Mouse (Mus musculus) hindbrain, embryonic 15.5 days (tissue): ENCODE results near the gene Nxph3. TPM values are rescaled to one million over a fixed set of nuclear protein-coding genes. Genes with fewer than 3 reads are reported as not detected.

Experiments used
- ATAC-seq: fragments of 200-750 bp; cut with Nextera tagmentation; 2 replicates; pipeline ENCODE4 v1.8.0; 2017; ENCODE audit warnings: low read depth, moderate number of reproducible peaks, moderate TSS enrichment; ENCODE audit not compliant: low FRiP score
- H3K27ac ChIP-seq: fragments of 300-500 bp; sonication (generic); replicated peaks from 2 replicates; pipeline ENCODE4 v1.5.1; 2015; ENCODE audit warnings: mild to moderate bottlenecking, inconsistent platforms
- H3K27me3 ChIP-seq: fragments of 300-500 bp; sonication (generic); 2 replicates; pipeline ENCODE4 v1.6.1; 2015; ENCODE audit warnings: control low read depth, inconsistent platforms
- H3K36me3 ChIP-seq: fragments of 300-500 bp; sonication (generic); 2 replicates; pipeline ENCODE4 v1.6.1; 2015; ENCODE audit warnings: control low read depth, inconsistent platforms
- H3K4me1 ChIP-seq: fragments of 300-500 bp; sonication (generic); replicated peaks from 2 replicates; pipeline ENCODE4 v1.6.1; 2015; ENCODE audit warnings: control low read depth, inconsistent platforms
- H3K4me2 ChIP-seq: fragments of 300-500 bp; sonication (generic); 2 replicates; pipeline ENCODE4 v1.6.1; 2015; ENCODE audit warnings: moderate library complexity, mild to moderate bottlenecking, inconsistent platforms
- H3K4me3 ChIP-seq: fragments of 300-500 bp; sonication (generic); 2 replicates; pipeline ENCODE4 v1.5.1; 2015; ENCODE audit warnings: mild to moderate bottlenecking, inconsistent platforms
- H3K9ac ChIP-seq: fragments of 300-500 bp; sonication (generic); 2 replicates; pipeline ENCODE4 v1.6.1; 2015; ENCODE audit warnings: inconsistent platforms
- H3K9me3 ChIP-seq: fragments of 300-500 bp; sonication (generic); 2 replicates; pipeline ENCODE4 v1.6.1; 2016; ENCODE audit warnings: control low read depth, inconsistent platforms
- WGBS: fragments of 180-500 bp; shearing (Covaris S2); methylation state at CpG from one replicate; pipeline ENCODE4 v1.1.7; 2015; 5-methylcytosine and 5-hydroxymethylcytosine counted together
- polyA plus RNA-seq: library from polyadenylated mRNA; unstranded; fragments of >200 nt; fragmentation: Nextera tagmentation; extraction: Ambion mirVana; gene quantifications from 2 replicates; pipeline ENCODE4 v1.2.1, GENCODE M21; 2015

Gene Nxph3
- polyA plus RNA-seq, 1 experiment from 2014 or later, result 3.9 TPM

GRCm38 (mm10) chr11:95515376-95516323 is 1.3 kb upstream of the Nxph3 start:
- ATAC-seq, result no peak
- H3K36me3 ChIP-seq, result no peaks in the 10 kb centered on the region
- H3K4me2 ChIP-seq, result no peak overlapping the region; the same call in 1 of the 2 replicates
- H3K27ac ChIP-seq, result no peak overlapping the region
- peaks cover 44% of the 10 kb centered on the region for H3K4me1 ChIP-seq
- WGBS, result 31% methylated on average over 17 of the region's 17 CpGs
- H3K9ac ChIP-seq, result no peak overlapping the region
- peaks cover 33% of the 10 kb centered on the region for H3K27me3 ChIP-seq
- no peak overlapping the region for H3K4me3 ChIP-seq
- H3K9me3 ChIP-seq, result no peaks in the 10 kb centered on the region

- H3K9me3 ChIP-seq, result no peaks in the 10 kb centered on the region
- peaks cover 40% of the 10 kb centered on the region for H3K4me1 ChIP-seq
- no peak overlapping the region for H3K27ac ChIP-seq
- peak overlapping the region; percentile 56 for H3K9ac ChIP-seq
- peaks cover 33% of the 10 kb centered on the region for H3K27me3 ChIP-seq
- peak overlapping the region; percentile 85 for H3K4me2 ChIP-seq
- peak overlapping the region; percentile 54 for H3K4me3 ChIP-seq
- no peaks in the 10 kb centered on the region for H3K36me3 ChIP-seq
- peak; percentile 29; the same call in 1 of the 2 replicates for ATAC-seq
- under 1% methylated on average over 57 of the region's 66 CpGs for WGBS
These were observed 691 bp downstream of the Nxph3 start for GRCm38 (mm10) chr11:95513461-95514297.

- H3K9ac ChIP-seq, result no peak overlapping the region
- no peak for ATAC-seq
- no peaks in the 10 kb centered on the region for H3K36me3 ChIP-seq
- H3K9me3 ChIP-seq, result no peaks in the 10 kb centered on the region
- peaks cover 33% of the 10 kb centered on the region for H3K27me3 ChIP-seq
- H3K4me2 ChIP-seq, result peak overlapping the region; percentile 85
- peaks cover 46% of the 10 kb centered on the region for H3K4me1 ChIP-seq
- whole genome bisulfite sequencing, result 82% methylated on average over 6 of the region's 6 CpGs
- no peak overlapping the region for H3K4me3 ChIP-seq
- H3K27ac ChIP-seq, result no peak overlapping the region
These were observed 2.0 kb downstream of the Nxph3 start for GRCm38 (mm10) chr11:95512383-95512782.

DNA sequence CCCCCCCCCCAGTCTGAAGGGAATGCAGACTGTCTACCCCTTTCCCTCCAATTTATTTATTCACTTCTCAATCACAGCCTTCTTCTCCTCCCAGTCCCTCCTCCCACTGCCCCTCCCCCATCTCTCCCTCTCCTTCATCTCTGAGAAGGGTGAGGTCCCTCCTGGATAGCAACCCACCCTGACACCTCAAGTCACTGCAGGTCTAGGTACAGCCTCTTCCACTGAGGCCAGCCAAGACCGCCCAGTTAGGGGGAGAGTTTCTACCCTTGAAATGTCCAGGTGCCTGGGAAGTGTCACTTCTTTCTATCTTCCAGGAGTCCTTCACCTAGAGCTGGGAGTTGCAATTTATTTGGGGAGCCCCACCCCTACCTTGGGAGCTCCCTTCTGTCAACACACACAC is 2.5 kb downstream of the Nxph3 start:
- Histone ChIP-seq H3K27ac (no peak overlapping the region), H3K4me3 (no peak overlapping the region), H3K4me1 (peaks cover 46% of the 10 kb centered on the region), H3K9ac (no peak overlapping the region), H3K4me2 (no peak overlapping the region), H3K36me3 (no peaks in the 10 kb centered on the region), H3K9me3 (no peaks in the 10 kb centered on the region), H3K27me3 (peaks cover 33% of the 10 kb centered on the region)
- no peak for ATAC-seq
- WGBS, result 89% methylated on average over 1 of the region's 1 CpGs

DNA sequence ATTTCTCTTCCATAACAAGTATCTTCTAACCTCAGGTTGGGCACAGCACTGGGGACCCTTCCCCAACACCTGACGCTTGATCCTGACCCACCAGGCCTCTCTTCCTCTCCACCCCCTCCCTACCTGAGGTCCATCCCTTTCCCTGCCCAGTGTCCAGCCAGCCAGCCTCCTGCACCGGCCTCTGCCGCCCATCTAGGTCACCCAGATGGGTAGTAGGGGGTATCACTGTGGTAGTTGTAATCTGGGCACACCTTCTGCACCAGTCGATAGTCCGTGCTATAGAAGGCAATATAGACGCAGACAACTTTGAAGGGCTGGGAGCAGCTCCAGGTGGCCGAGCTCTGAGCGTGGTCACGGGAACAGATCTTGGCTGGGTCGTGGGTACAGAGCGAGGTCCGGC is 3.7 kb downstream of the Nxph3 start:
- Histone ChIP-seq H3K4me3 (no peak overlapping the region), H3K4me1 (peaks cover 33% of the 10 kb centered on the region), H3K9ac (no peak overlapping the region), H3K27ac (no peak overlapping the region), H3K27me3 (peaks cover 29% of the 10 kb centered on the region), H3K9me3 (no peaks in the 10 kb centered on the region), H3K4me2 (no peak overlapping the region), H3K36me3 (no peaks in the 10 kb centered on the region)
- no peak for ATAC-seq
- 93% methylated on average over 12 of the region's 12 CpGs for WGBS

DNA sequence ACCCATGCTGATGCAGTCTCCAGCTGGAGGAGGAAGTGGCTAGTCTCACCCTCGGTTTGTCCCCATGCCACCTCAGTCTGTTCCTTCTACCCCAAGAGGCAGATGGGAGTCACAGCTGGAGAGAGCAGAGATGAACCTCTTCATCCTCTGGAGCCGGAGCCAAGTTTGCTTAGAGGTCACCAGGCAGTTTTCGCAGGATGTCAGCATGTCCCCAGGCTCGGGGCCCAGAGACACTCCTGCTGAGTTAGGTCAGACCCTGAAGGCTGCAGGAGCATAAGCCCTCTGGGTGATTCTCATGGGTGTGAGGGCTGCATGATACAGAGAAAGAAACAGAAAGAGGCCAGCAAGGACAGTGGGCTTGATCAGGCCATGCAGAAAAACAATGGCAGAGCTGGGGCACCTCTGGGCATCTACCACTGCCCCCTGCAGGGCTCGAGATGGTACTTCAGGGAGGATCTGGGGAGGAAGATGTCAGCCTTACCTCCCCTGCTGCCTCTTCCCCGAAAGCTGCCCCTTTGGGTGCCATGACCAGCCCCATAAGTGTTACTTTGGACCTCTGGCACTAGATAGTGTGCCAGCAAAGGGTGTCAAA is 5.1 kb downstream of the Nxph3 start:
- peaks cover 17% of the 10 kb centered on the region for H3K27me3 ChIP-seq
- 76% methylated on average over 6 of the region's 6 CpGs for WGBS
- H3K36me3 ChIP-seq, result no peaks in the 10 kb centered on the region
- H3K4me1 ChIP-seq, result peaks cover 19% of the 10 kb centered on the region
- H3K9me3 ChIP-seq, result no peaks in the 10 kb centered on the region
- H3K4me3 ChIP-seq, result no peak overlapping the region
- H3K9ac ChIP-seq, result no peak overlapping the region
- no peak overlapping the region for H3K4me2 ChIP-seq
- ATAC-seq, result no peak
- no peak overlapping the region for H3K27ac ChIP-seq

DNA sequence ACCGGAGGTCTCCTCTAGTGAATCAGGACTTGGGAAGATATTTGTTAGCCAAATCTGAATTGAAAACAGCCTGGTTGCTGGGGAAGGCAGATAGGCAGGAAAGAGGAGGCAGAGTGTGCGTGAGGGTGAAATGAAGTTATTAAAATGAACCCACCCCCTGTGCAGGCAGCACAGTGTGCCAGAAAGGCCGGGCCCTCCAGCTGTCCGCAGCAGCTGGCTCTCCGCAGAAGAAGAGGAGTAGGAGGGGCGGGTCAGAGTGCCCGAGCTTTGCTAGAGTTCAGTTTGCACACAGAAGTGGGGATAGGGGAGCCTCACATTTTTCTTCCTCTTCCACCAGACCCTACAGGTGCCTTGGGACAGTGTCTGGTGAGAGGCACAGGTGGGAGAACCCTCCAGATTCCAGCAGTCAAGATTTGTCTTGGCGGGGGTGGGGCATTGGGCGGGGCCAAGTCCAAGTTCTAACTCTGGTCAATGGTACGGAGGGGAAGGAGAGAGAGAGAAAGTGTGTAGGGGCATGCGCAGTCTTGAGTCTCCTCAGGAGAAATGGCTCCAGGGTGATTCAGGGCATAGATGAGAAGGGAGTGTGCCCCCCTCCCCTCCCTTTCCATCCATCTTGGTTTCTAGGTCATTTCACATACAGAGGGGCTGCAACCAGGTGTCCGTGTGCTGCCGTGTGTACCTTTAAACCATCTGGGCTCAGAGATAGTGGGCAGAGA is 6.0 kb downstream of the Nxph3 start:
- Histone ChIP-seq H3K36me3 (no peaks in the 10 kb centered on the region), H3K9me3 (no peaks in the 10 kb centered on the region), H3K27me3 (peaks cover 12% of the 10 kb centered on the region), H3K27ac (no peak overlapping the region), H3K4me3 (no peak overlapping the region), H3K4me1 (peaks cover 10% of the 10 kb centered on the region), H3K4me2 (no peak overlapping the region), H3K9ac (no peak overlapping the region)
- WGBS, result 55% methylated on average over 13 of the region's 13 CpGs
- ATAC-seq, result no peak

DNA sequence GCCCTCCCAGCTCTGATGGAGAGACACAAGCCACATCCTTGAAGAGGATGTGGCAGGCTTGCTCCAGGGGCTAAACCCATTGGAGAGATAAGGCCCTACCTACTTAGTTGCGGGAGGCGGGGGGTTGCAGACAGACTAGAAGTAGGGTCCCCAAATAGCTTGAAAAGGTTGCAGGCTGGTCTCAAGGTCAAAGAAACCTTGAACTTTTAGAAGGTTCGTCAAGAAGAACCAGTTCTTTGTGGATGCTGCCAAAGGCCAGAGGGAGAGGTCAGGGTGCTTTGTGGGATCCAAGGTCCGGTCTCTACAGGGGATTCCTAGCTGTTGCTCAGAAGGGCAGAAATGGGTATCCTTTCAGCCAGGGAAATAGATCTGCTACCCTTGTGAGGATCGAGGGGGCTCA is 6.6 kb downstream of the Nxph3 start:
- ATAC-seq, result no peak
- Histone ChIP-seq H3K9ac (no peak overlapping the region), H3K36me3 (no peaks in the 10 kb centered on the region), H3K4me2 (no peak overlapping the region), H3K27ac (no peak overlapping the region), H3K27me3 (peaks cover 6% of the 10 kb centered on the region), H3K4me3 (no peak overlapping the region), H3K9me3 (no peaks in the 10 kb centered on the region), H3K4me1 (0 out of 2 replicates have a peak, but pooled peaks cover 6% of the 10 kb centered on the region)
- 82% methylated on average over 5 of the region's 5 CpGs for WGBS

DNA sequence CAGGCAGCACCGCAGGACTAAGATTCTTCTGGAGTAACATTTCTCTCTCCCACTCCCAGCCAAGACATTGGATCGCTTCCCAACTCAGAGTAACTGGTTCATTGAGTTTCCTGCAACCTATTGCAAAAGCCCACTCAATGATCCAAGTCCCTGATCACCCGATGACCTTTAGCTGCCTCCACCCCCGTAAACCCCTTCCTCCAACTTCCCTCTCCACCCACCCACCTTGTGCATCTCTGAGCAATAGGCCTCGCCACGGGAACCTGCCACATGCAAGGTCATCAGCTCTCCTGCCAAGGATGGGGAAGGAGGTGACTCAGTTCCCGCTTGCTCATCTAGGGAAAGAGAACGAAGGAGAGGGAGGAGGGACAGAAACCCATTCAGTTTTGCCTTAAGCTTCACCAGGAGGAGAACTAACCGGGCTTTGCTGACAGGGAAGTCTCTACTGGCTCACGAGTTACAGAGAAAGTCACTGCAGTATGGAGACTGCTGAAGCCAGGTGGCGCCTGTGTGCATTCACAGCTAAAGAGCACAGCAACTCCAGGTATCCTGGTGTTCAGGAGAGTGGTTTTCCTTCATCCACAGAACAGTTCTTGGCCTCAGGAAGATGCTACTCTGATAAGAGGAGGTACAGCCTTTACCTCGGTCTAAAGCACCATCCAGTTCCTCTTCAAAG is 7.2 kb downstream of the Nxph3 start:
- no peak overlapping the region for H3K9ac ChIP-seq
- H3K36me3 ChIP-seq, result no peaks in the 10 kb centered on the region
- no peaks in the 10 kb centered on the region for H3K9me3 ChIP-seq
- H3K4me1 ChIP-seq, result 0 out of 2 replicates have a peak, but pooled peaks cover 6% of the 10 kb centered on the region
- H3K4me3 ChIP-seq, result no peak overlapping the region
- H3K27ac ChIP-seq, result no peak overlapping the region
- H3K4me2 ChIP-seq, result no peak overlapping the region
- no peak for ATAC-seq
- 51% methylated on average over 12 of the region's 12 CpGs for WGBS
- peaks cover under 1% of the 10 kb centered on the region; the same call in 1 of the 2 replicates for H3K27me3 ChIP-seq

GRCm38 (mm10) chr11:95504271-95504731 is 10.1 kb downstream of the Nxph3 start:
- Histone ChIP-seq H3K9ac (no peak overlapping the region), H3K4me2 (no peak overlapping the region), H3K27ac (no peak overlapping the region), H3K36me3 (no peaks in the 10 kb centered on the region), H3K4me1 (0 out of 2 replicates have a peak, but pooled peaks cover 11% of the 10 kb centered on the region), H3K4me3 (no peak overlapping the region), H3K27me3 (no peaks in the 10 kb centered on the region), H3K9me3 (no peaks in the 10 kb centered on the region)
- WGBS, result 48% methylated on average over 6 of the region's 6 CpGs
- ATAC-seq, result no peak
